Mouse (Mus musculus): ENCODE measurements at regions not wholly inside any gene's neighbourhood (a gene's known extent, or its start where the extent isn't known, plus 50 kb on each side); places are given as distances from the start of the nearest gene placed in this dataset.
"Not testable (repeated sequence)": the region's sequence is repeated elsewhere in the genome, so short reads cannot be mapped to it uniquely, and the experiment has no call there.

- no peak for DNase-seq
- intact Hi-C loops (cut with DNase I) = no loop called here
- Histone ChIP-seq H3K27ac (no peak overlapping the region), H3K4me3 (no peak overlapping the region)
- TF ChIP-seq CTCF (IDR thresholded peaks at IDR 0.05) = peak; percentile 49
These were observed 132.6 kb upstream of the Olfr1324 start for GRCm38 (mm10) chrX:50560915-50561314.

GRCm38 (mm10) chrX:50550297-50550696, 122.0 kb upstream of the Olfr1324 start:
- TF ChIP-seq CTCF (IDR thresholded peaks at IDR 0.05) = peak; percentile 67
- intact Hi-C loops (cut with DNase I) = no loop called here
- Histone ChIP-seq H3K27ac (peak overlapping the region; percentile 88), H3K4me3 (peak overlapping the region; percentile 78)
- no peak for DNase-seq

DNA sequence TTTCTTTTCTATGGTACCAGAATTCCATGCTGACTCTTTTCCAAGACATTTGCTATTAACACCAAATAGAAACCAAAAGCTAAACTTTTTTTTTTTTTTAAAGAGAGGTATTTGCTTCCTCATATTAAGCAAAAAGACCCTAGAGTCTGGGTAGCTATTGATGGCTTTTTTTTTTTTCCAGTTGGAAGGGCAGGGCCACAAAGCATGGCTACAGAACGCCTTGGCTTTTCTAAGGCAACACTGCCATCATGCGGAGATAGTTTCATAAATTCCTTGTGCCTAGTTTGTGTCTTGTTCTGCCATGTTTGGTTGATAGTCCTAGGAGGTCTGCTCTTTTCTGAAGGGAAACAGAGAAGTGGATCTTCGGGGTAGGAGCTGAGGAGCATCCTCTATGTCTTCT, 121.4 kb upstream of the Olfr1324 start:
- DNase-seq = no peak
- H3K27ac ChIP-seq = peak overlapping the region; percentile 88
- intact Hi-C loops (cut with DNase I) = no loop called here
- peak; percentile 66 for TF ChIP-seq CTCF (IDR thresholded peaks at IDR 0.05)
- peak overlapping the region; percentile 78 for H3K4me3 ChIP-seq

DNA sequence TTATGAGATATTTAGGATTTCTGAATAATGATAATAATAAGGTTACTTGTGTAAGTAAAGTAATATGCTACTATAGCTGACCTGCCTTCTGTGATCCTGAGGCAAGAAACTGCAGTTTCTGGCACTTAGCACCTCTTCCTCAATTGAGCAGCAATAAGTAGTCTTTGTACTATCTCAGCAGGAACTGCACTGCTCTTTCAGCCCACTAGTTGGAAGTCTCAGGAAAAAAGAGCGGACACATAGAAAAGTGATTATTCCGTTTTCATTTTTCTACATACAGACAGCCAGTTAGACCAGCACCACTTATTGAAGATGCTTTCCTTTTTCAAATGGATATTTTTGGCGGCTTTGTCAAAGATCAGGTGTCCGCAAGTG, 109.5 kb upstream of the Olfr1324 start:
- intact Hi-C loops (cut with DNase I); DNase-seq; H3K27ac ChIP-seq: not testable (repeated sequence)
- H3K4me3 ChIP-seq = peak overlapping the region; percentile 67

DNA sequence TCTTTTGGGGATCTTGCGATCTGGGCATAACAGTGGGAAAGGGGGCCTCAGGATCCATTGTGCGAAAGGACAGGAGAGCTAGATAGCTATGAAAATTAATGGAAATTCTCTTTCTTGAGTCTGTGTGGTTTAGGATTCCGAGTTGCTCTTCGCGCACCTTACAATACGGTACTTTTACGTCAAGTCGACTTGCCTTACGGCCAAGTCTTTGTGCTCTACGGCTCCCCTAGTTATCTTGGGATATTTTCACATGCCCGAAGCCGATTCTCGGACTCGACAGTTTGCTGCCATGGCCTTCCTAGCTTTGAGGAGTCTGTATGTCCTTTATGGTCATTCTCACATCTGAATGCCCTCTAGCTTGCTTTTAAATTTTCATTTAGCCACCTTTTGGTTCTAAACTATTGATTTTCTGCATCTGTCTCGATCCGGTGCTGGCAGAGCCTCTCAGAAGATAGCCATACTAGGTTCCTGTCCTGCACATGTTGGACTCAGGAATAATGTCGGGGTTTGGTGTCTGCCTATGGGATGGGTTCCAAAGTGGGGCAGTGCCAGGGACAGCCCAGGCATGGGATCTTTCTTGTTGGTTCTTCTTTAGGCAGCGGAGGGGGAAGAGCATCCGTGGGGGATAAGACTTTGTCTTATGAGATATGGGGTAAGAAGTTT, 109.0 kb upstream of the Olfr1324 start:
- DNase-seq = peak; percentile 57
- Histone ChIP-seq H3K4me3 (peak overlapping the region; percentile 67), H3K27ac (peak overlapping the region; percentile 20; the same call in 1 of the 2 replicates)
- intact Hi-C loops (cut with DNase I) = no loop called here
- no peak for TF ChIP-seq CTCF (IDR thresholded peaks at IDR 0.05)

GRCm38 (mm10) chrX:50504047-50504446, 75.7 kb upstream of the Olfr1324 start:
- no peak overlapping the region for H3K27ac ChIP-seq
- no peak for DNase-seq
- no peak overlapping the region for H3K4me3 ChIP-seq
- intact Hi-C loops (cut with DNase I) = loop anchor here (5.0 to 10.0 kb wide), 3 partner anchors 732 to 1159 kb away; no protein-coding TSS in a partner anchor
- peak; percentile 53 for TF ChIP-seq CTCF (IDR thresholded peaks at IDR 0.05)

- no peak for DNase-seq
These were observed 72.9 kb upstream of the Olfr1324 start for GRCm38 (mm10) chrX:50501181-50501580.

GRCm38 (mm10) chrX:50490477-50490967, 62.2 kb upstream of the Olfr1324 start:
- H3K27ac ChIP-seq; DNase-seq; intact Hi-C loops (cut with DNase I); H3K4me3 ChIP-seq: not testable (repeated sequence)

More at GRCm38 (mm10) chrX:50501181-50501580, 72.9 kb upstream of the Olfr1324 start:
- peak; percentile 38; the same call in 1 of the 2 replicates for TF ChIP-seq CTCF (IDR thresholded peaks at IDR 0.05)
- no peak overlapping the region for H3K27ac ChIP-seq
- H3K4me3 ChIP-seq = no peak overlapping the region
- intact Hi-C loops (cut with DNase I) = loop anchor here (5.0 to 10.0 kb wide), 3 partner anchors 729 to 1156 kb away; no protein-coding TSS in a partner anchor
